Mouse (Mus musculus) myocyte (in vitro differentiated cells): Measurements from ENCODE around the gene Ube2t.

Source experiments
- E2F4 ChIP-seq: IDR thresholded peaks from one replicate; pipeline ENCODE4 v1.6.1; 2011; ENCODE audit warnings: mild to moderate bottlenecking, control low read depth, moderate library complexity; ENCODE audit not compliant: insufficient read depth
- MAX ChIP-seq: IDR thresholded peaks from one replicate; pipeline ENCODE4 v1.6.1; 2011; ENCODE audit warnings: low read depth, mild to moderate bottlenecking, control low read depth
- MYOG ChIP-seq, 3 experiments: IDR thresholded peaks; one replicate each; pipeline ENCODE4 v1.6.1; 2011; ENCODE audit warnings: control low read depth in 2 of 3, low read depth in 2 of 3, mild to moderate bottlenecking in 2 of 3; ENCODE audit not compliant: insufficient read length in 2 of 3, control insufficient read depth in 1 of 3, insufficient read depth in 1 of 3
- POLR2A ChIP-seq: IDR thresholded peaks from one replicate; pipeline ENCODE4 v1.6.1; 2011; ENCODE audit warnings: low read depth, mild to moderate bottlenecking, control low read depth, moderate library complexity; ENCODE audit not compliant: insufficient read length
- POLR2AphosphoS2 ChIP-seq: IDR thresholded peaks from one replicate; pipeline ENCODE4 v1.6.1; 2011; ENCODE audit warnings: low read depth, control low read depth; ENCODE audit not compliant: insufficient read length
- SRF ChIP-seq: IDR thresholded peaks from one replicate; pipeline ENCODE4 v1.6.1; 2011; ENCODE audit warnings: low read depth; ENCODE audit not compliant: control insufficient read depth, insufficient read length
- TCF12 ChIP-seq: IDR thresholded peaks from one replicate; pipeline ENCODE4 v1.6.1; 2011; ENCODE audit warnings: mild to moderate bottlenecking, control low read depth; ENCODE audit not compliant: poor library complexity, insufficient read depth, severe bottlenecking

DNA sequence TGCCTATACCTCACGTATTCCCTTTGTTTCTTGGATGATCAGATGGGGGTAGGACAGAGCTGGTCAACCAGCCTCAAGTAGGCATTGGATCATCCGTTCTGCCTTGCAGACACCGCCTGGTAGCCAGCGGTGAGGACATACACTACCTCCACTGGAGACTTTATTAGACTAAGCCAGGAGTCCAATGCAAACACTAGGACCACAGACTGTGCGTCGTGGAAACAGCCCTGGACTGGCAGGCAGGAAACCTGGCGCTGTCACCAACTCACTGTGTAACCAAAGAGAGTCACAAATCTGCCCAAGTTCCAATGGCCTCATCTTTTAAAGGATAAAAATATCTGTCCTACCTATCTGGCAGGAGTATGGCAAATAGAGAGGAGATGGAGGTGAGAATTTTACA is 34.1 kb downstream of the Ube2t start:
- TF ChIP-seq TCF12 = no peak
- TF ChIP-seq POLR2AphosphoS2 = no peak
- no peak for TF ChIP-seq MYOG (IDR thresholded peaks at IDR 0.05; ENCODE audit: control insufficient read depth in 1 of 3, insufficient read depth in 1 of 3, insufficient read length in 2 of 3, low read depth in 2 of 3)
- TF ChIP-seq POLR2A = no peak
- TF ChIP-seq MAX = no peak
- no peak for TF ChIP-seq E2F4
- no peak for TF ChIP-seq SRF
